ENCODE assay signal across 13 mouse cellular contexts in the genomic region with DNA sequence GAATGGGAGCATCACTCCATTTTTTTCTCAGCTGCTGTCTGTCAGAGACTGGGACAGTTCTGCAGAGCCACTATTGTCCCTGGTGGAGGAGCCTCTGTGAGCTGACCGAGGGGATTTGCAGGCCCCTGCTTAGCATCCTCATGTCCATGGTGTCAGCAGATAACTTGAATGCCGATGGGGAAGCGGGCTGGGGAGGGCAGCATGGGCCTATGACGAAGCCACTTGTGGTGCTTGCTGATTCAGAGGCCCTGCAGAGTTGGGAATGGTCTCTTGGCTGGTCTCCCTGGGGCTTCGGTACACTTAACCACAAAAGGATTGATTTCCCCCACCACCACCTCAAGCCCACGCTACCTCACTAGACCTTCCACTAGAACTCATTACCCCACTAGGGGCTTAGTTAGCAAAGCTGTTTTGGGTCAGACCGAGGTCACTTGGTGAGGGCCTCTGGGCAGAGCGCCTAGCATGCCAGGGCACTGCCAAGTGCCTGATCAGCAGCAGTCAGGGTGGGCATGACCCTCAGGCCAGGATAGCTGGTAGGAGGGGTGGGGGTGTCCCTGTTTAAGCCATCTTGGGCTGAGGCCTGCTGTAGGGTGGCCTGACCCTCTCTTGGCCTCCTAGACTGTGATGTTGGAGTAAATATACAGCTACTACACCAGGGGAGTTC. TPM values are rescaled to one million over a fixed set of nuclear protein-coding genes. Genes with fewer than 3 reads are reported as not detected.
DNase-seq lines count a peak whose midpoint lies in the region; ATAC-seq and TF ChIP-seq lines count a peak whose summit lies in the region.
"Had no signal": no experiment of that assay in that cellular context is flagged by ENCODE, and none has a peak within 500 bp of the region (broad histone marks: within the 10 kb centered on the region; RNA-seq: fewer than 3 reads in every experiment).

No protein-coding gene starts in this region.

- DNase-seq in heart, adult 11 months: peak; percentile 92
- DNase-seq in brain, embryonic 14.5 days (ENCODE audit: low read depth): peak; percentile 42
- DNase-seq in heart, postnatal 4 days: peak; percentile 51
- DNase-seq in limb, embryonic 10.5 days (ENCODE audit: low spot score): no peak
- DNase-seq in spleen, adult 18-20 months: no peak
- no peak for DNase-seq in embryo, embryonic 9.5 days (ENCODE audit: extremely low spot score)
- no peak for DNase-seq in thymus, adult 18-20 months
- DNase-seq: B cell, adult 2 months; embryo, embryonic 11 days had no signal

- H3K4me1 ChIP-seq in heart, embryonic 12.5 days (replicated peaks): peaks cover 30% of the 10 kb centered on the region
- peaks cover 60% of the 10 kb centered on the region for H3K4me1 ChIP-seq in limb, embryonic 10.5 days

- no peak overlapping the region for H3K27ac ChIP-seq in heart, embryonic 12.5 days (ENCODE audit: poor library complexity, severe bottlenecking)
- peak overlapping the region; percentile 53; the same call in 1 of the 2 replicates for H3K27ac ChIP-seq in limb, embryonic 10.5 days
- H3K27ac ChIP-seq: liver, embryonic 15.5 days had no signal

- H3K4me2 ChIP-seq in heart, embryonic 12.5 days: no peak overlapping the region
- H3K4me2 ChIP-seq: liver, embryonic 15.5 days had no signal

- H3K36me3 ChIP-seq in heart, embryonic 12.5 days: no peaks in the 10 kb centered on the region
- H3K36me3 ChIP-seq in limb, embryonic 10.5 days: no peaks in the 10 kb centered on the region
- H3K36me3 ChIP-seq: liver, embryonic 15.5 days had no signal

- H3K9ac ChIP-seq in heart, embryonic 12.5 days: no peak overlapping the region
- H3K9ac ChIP-seq: liver, embryonic 15.5 days had no signal

- 67% methylated on average over 8 of the region's 8 CpGs for WGBS in heart, embryonic 12.5 days
- 85% methylated on average over 8 of the region's 8 CpGs for WGBS in limb, embryonic 10.5 days

- TF ChIP-seq POLR2A in brain, embryonic 14.5 days (IDR thresholded peaks at IDR 0.05; ENCODE audit: borderline replicate concordance, extremely low read depth, insufficient read depth, insufficient read length, poor library complexity, severe bottlenecking): no peak

- H3K4me3 ChIP-seq in heart, embryonic 12.5 days: no peak overlapping the region
- H3K4me3 ChIP-seq in limb, embryonic 10.5 days: no peak overlapping the region
- H3K4me3 ChIP-seq: liver, embryonic 15.5 days; myocyte had no signal

- H3K9me3 ChIP-seq in heart, embryonic 12.5 days (replicated peaks): no peaks in the 10 kb centered on the region
- no peaks in the 10 kb centered on the region for H3K9me3 ChIP-seq in limb, embryonic 10.5 days (replicated peaks)
- H3K9me3 ChIP-seq: liver, embryonic 15.5 days had no signal

- H3K27me3 ChIP-seq in heart, embryonic 12.5 days (replicated peaks): no peaks in the 10 kb centered on the region
- no peaks in the 10 kb centered on the region for H3K27me3 ChIP-seq in limb, embryonic 10.5 days (ENCODE audit: low read depth, poor library complexity, severe bottlenecking)
- H3K27me3 ChIP-seq: liver, embryonic 15.5 days; Patski had no signal

- TF ChIP-seq CTCF in brain, embryonic 14.5 days (IDR thresholded peaks at IDR 0.05; ENCODE audit: borderline replicate concordance, extremely low read depth, insufficient read depth, insufficient read length): no peak

- ATAC-seq in heart, embryonic 12.5 days (ENCODE audit: insufficient number of reproducible peaks, low FRiP score): no peak
- ATAC-seq: Patski had no signal

RNA-seq across cellular contexts. Expression of a gene that starts 31.5 kb away (rescaled TPM):
- 32.5 and 36.9 TPM in 2 replicates for polyA plus RNA-seq in heart, embryonic 12.5 days (2016; fragmentation: Nextera tagmentation; extraction: Ambion mirVana)
- polyA plus RNA-seq in brain, embryonic 14.5 days (2012; rRNA removed): 169 and 189 TPM in 2 replicates
- 10 to 100 TPM; 43.5 to 44.2 TPM for total RNA-seq in heart, postnatal 4 days (2021)
- polyA plus RNA-seq in limb, embryonic 10.5 days (2016; fragmentation: Nextera tagmentation; extraction: Ambion mirVana): 44.8 and 56.1 TPM in 2 replicates

RNA-seq across cellular contexts. Expression of a gene that starts 31.6 kb away (rescaled TPM):
- 48.4 and 50.3 TPM in 2 replicates for polyA plus RNA-seq in heart, embryonic 12.5 days (2016; fragmentation: Nextera tagmentation; extraction: Ambion mirVana)
- polyA plus RNA-seq in brain, embryonic 14.5 days (2012; rRNA removed): 69.4 and 78.6 TPM in 2 replicates
- total RNA-seq in heart, postnatal 4 days (2021): 10 to 100 TPM; 47.0 to 48.8 TPM
- 20.2 and 23.7 TPM in 2 replicates for polyA plus RNA-seq in limb, embryonic 10.5 days (2016; fragmentation: Nextera tagmentation; extraction: Ambion mirVana)

RNA-seq across cellular contexts. Expression of a gene that starts 46.7 kb away (rescaled TPM):
- polyA plus RNA-seq in heart, embryonic 12.5 days (2016; fragmentation: Nextera tagmentation; extraction: Ambion mirVana): 34.9 and 37.2 TPM in 2 replicates
- polyA plus RNA-seq in brain, embryonic 14.5 days (2012; rRNA removed): 18.5 and 19.5 TPM in 2 replicates
- 10 to 100 TPM; 26.7 to 29.0 TPM for total RNA-seq in heart, postnatal 4 days (2021)
- 29.6 and 32.2 TPM in 2 replicates for polyA plus RNA-seq in limb, embryonic 10.5 days (2016; fragmentation: Nextera tagmentation; extraction: Ambion mirVana)

RNA-seq across cellular contexts. Expression of a gene that starts 47.2 kb away (rescaled TPM):
- polyA plus RNA-seq in heart, embryonic 12.5 days (2016; fragmentation: Nextera tagmentation; extraction: Ambion mirVana): 88.2 and 90.8 TPM in 2 replicates
- 72.8 and 73.8 TPM in 2 replicates for polyA plus RNA-seq in brain, embryonic 14.5 days (2012; rRNA removed)
- 100 to 1,000 TPM; 116 to 122 TPM for total RNA-seq in heart, postnatal 4 days (2021)
- 54.7 and 61.1 TPM in 2 replicates for polyA plus RNA-seq in limb, embryonic 10.5 days (2016; fragmentation: Nextera tagmentation; extraction: Ambion mirVana)

Comparison
In these comparisons a context has a peak if more than half of its experiments do, and no peak if none do; other contexts are left out.
1. DNase-seq: peak in heart, adult 11 months (single experiment), brain, embryonic 14.5 days (single experiment) and heart, postnatal 4 days (single experiment); none in limb, embryonic 10.5 days (single experiment), spleen, adult 18-20 months (0 of 2), embryo, embryonic 9.5 days (single experiment) and thymus, adult 18-20 months (0 of 2).